10 mouse cellular contexts compared by ENCODE assay signal in the genomic region with DNA sequence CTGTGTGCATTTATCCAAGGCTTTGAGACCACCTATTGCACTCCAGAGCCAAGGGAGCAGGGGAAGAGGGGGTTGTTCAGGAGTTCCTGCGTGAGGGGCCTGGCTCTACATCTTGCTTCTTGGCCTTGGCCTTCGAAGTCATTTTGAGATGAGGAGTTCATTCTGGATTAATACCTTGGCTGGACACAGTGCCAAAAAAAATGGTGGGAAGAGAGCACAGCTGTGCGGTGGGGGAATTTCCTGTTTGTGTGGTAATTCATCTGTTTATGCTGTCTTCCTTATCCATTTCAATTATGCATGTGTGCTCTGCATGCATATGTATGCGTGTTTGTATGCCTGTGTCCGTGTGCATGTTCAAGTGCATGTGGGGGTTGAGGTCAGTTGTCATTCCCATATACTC.
DNase-seq lines count a peak whose midpoint lies in the region; ATAC-seq and TF ChIP-seq lines count a peak whose summit lies in the region.
"Had no signal": no experiment of that assay in that cellular context is flagged by ENCODE, and none has a peak within 500 bp of the region (broad histone marks: within the 10 kb centered on the region; RNA-seq: fewer than 3 reads in every experiment).

No protein-coding gene starts in this region.

- peak overlapping the region; percentile 41 for H3K27ac ChIP-seq in embryonic facial prominence, embryonic 12.5 days
- no peak overlapping the region for H3K27ac ChIP-seq in limb, embryonic 14.5 days (replicated peaks; ENCODE audit: low read depth, low read length)

- peaks cover 30% of the 10 kb centered on the region; the same call in 1 of the 2 replicates for H3K4me1 ChIP-seq in embryonic facial prominence, embryonic 12.5 days
- H3K4me1 ChIP-seq in limb, embryonic 14.5 days (ENCODE audit: control insufficient read depth, insufficient read depth, low read length) = peaks cover 17% of the 10 kb centered on the region
- H3K4me1 ChIP-seq: megakaryocyte, embryonic 14.5 days had no signal

- no peak overlapping the region for H3K4me3 ChIP-seq in embryonic facial prominence, embryonic 12.5 days
- no peak overlapping the region for H3K4me3 ChIP-seq in limb, embryonic 14.5 days (replicated peaks; ENCODE audit: low read length)
- H3K4me3 ChIP-seq: megakaryocyte, embryonic 14.5 days had no signal

- peak; percentile 12 for DNase-seq in adrenal gland, postnatal 10 days
- no peak for DNase-seq in adrenal gland, postnatal 25 days
- DNase-seq in kidney, adult 9 months = peak; percentile 11
- DNase-seq in kidney, adult 11 months = no peak
- DNase-seq in limb, embryonic 14.5 days (ENCODE audit: low spot score) = peak; percentile 44
- no peak for DNase-seq in right cerebral cortex, adult 18-20 months
- no peak for DNase-seq in ovary, adult 18-20 months (ENCODE audit: low spot score)
- DNase-seq: cerebellum, adult 9-11 months had no signal

- H3K36me3 ChIP-seq in embryonic facial prominence, embryonic 12.5 days = no peaks in the 10 kb centered on the region
- no peaks in the 10 kb centered on the region for H3K36me3 ChIP-seq in limb, embryonic 14.5 days (ENCODE audit: control insufficient read depth, insufficient read depth, low read length)

- WGBS in embryonic facial prominence, embryonic 12.5 days = 57% methylated on average over 5 of the region's 5 CpGs
- WGBS in limb, embryonic 14.5 days = 65% methylated on average over 5 of the region's 5 CpGs

- 0 out of 2 replicates have a peak overlapping the region, but pooled peaks have one; percentile 15 for H3K4me2 ChIP-seq in embryonic facial prominence, embryonic 12.5 days (replicated peaks)
- H3K4me2 ChIP-seq in limb, embryonic 14.5 days (replicated peaks; ENCODE audit: low read depth, low read length, severe bottlenecking) = 0 out of 2 replicates have a peak overlapping the region, but pooled peaks have one; percentile 15

- no peak for ATAC-seq in embryonic facial prominence, embryonic 12.5 days (ENCODE audit: insufficient number of reproducible peaks, insufficient read depth, low FRiP score, low TSS enrichment)
- ATAC-seq in limb, embryonic 14.5 days (ENCODE audit: low FRiP score, low read depth) = peak; percentile 5; the same call in 1 of the 2 replicates

- H3K9ac ChIP-seq in embryonic facial prominence, embryonic 12.5 days = no peak overlapping the region
- H3K9ac ChIP-seq in limb, embryonic 14.5 days (ENCODE audit: low read depth, low read length, severe bottlenecking) = no peak overlapping the region

- no peak for TF ChIP-seq POLR2A in limb, embryonic 14.5 days (IDR thresholded peaks at IDR 0.05; ENCODE audit: borderline replicate concordance, extremely low read depth, insufficient read depth, insufficient read length)

- no peaks in the 10 kb centered on the region for H3K9me3 ChIP-seq in embryonic facial prominence, embryonic 12.5 days
- H3K9me3 ChIP-seq in limb, embryonic 14.5 days (ENCODE audit: control insufficient read depth, low read length) = no peaks in the 10 kb centered on the region

- H3K27me3 ChIP-seq in embryonic facial prominence, embryonic 12.5 days = no peaks in the 10 kb centered on the region
- H3K27me3 ChIP-seq in limb, embryonic 14.5 days (ENCODE audit: control insufficient read depth, insufficient read depth, low read length) = no peaks in the 10 kb centered on the region
- H3K27me3 ChIP-seq: megakaryocyte, embryonic 14.5 days had no signal

Comparison
In these comparisons a context has a peak if more than half of its experiments do, and no peak if none do; other contexts are left out.
1. DNase-seq: peak in adrenal gland, postnatal 10 days (single experiment), kidney, adult 9 months (single experiment) and limb, embryonic 14.5 days (single experiment); none in adrenal gland, postnatal 25 days (single experiment), kidney, adult 11 months (single experiment), right cerebral cortex, adult 18-20 months (single experiment) and ovary, adult 18-20 months (single experiment).